Mouse (Mus musculus): ENCODE measurements around the gene Sun1. TPM values are rescaled to one million over a fixed set of nuclear protein-coding genes. Genes with fewer than 3 reads are reported as not detected.

Gene Sun1
- polyA plus RNA-seq, 1 experiment from 2014 or later = 42.1 TPM

- H3K27me3 ChIP-seq (replicated peaks) = no peaks in the 10 kb centered on the region
- ATAC-seq (ENCODE audit: low FRiP score) = no peak
- peaks cover 94% of the 10 kb centered on the region for H3K36me3 ChIP-seq
- H3K27ac ChIP-seq (replicated peaks) = no peak overlapping the region
- no peak overlapping the region for H3K4me2 ChIP-seq
- WGBS = 96% methylated on average over 3 of the region's 3 CpGs
- no peaks in the 10 kb centered on the region for H3K9me3 ChIP-seq (replicated peaks)
- no peak overlapping the region for H3K4me3 ChIP-seq (replicated peaks)
- H3K4me1 ChIP-seq = no peaks in the 10 kb centered on the region
- H3K9ac ChIP-seq (replicated peaks) = no peak overlapping the region
Measured at GRCm38 (mm10) chr5:139229716-139230115, 29.3 kb downstream of the Sun1 start.

GRCm38 (mm10) chr5:139232083-139232482 is 31.6 kb downstream of the Sun1 start:
- Histone ChIP-seq H3K27ac (replicated peaks) (no peak overlapping the region), H3K4me3 (replicated peaks) (no peak overlapping the region), H3K9me3 (replicated peaks) (no peaks in the 10 kb centered on the region), H3K36me3 (peaks cover 95% of the 10 kb centered on the region), H3K4me1 (no peaks in the 10 kb centered on the region), H3K9ac (replicated peaks) (no peak overlapping the region), H3K27me3 (replicated peaks) (no peaks in the 10 kb centered on the region), H3K4me2 (no peak overlapping the region)
- no peak for ATAC-seq (ENCODE audit: low FRiP score)
- WGBS = 90% methylated on average over 3 of the region's 3 CpGs

GRCm38 (mm10) chr5:139234423-139234822 is 34.0 kb downstream of the Sun1 start:
- Histone ChIP-seq H3K9ac (replicated peaks) (no peak overlapping the region), H3K36me3 (peaks cover 96% of the 10 kb centered on the region), H3K4me2 (no peak overlapping the region), H3K27ac (replicated peaks) (no peak overlapping the region), H3K4me1 (no peaks in the 10 kb centered on the region), H3K9me3 (replicated peaks) (no peaks in the 10 kb centered on the region), H3K4me3 (replicated peaks) (no peak overlapping the region), H3K27me3 (replicated peaks) (no peaks in the 10 kb centered on the region)
- ATAC-seq (ENCODE audit: low FRiP score) = no peak
- 97% methylated on average over 4 of the region's 4 CpGs for WGBS

GRCm38 (mm10) chr5:139237436-139237835 is 37.0 kb downstream of the Sun1 start:
- Histone ChIP-seq H3K4me3 (replicated peaks) (no peak overlapping the region), H3K36me3 (peaks cover 98% of the 10 kb centered on the region), H3K27ac (replicated peaks) (no peak overlapping the region), H3K9ac (replicated peaks) (no peak overlapping the region), H3K4me1 (no peaks in the 10 kb centered on the region), H3K9me3 (replicated peaks) (no peaks in the 10 kb centered on the region), H3K4me2 (no peak overlapping the region), H3K27me3 (replicated peaks) (no peaks in the 10 kb centered on the region)
- no peak for ATAC-seq (ENCODE audit: low FRiP score)
- 95% methylated on average over 4 of the region's 4 CpGs for WGBS

GRCm38 (mm10) chr5:139241022-139241761 is 40.8 kb downstream of the Sun1 start:
- H3K36me3 ChIP-seq = peaks cover 99% of the 10 kb centered on the region
- no peaks in the 10 kb centered on the region for H3K9me3 ChIP-seq (replicated peaks)
- no peak overlapping the region for H3K4me3 ChIP-seq (replicated peaks)
- ATAC-seq (ENCODE audit: low FRiP score) = no peak
- H3K27me3 ChIP-seq (replicated peaks) = no peaks in the 10 kb centered on the region
- H3K4me2 ChIP-seq = no peak overlapping the region
- H3K9ac ChIP-seq (replicated peaks) = no peak overlapping the region
- WGBS = 90% methylated on average over 15 of the region's 15 CpGs
- H3K27ac ChIP-seq (replicated peaks) = no peak overlapping the region
- no peaks in the 10 kb centered on the region for H3K4me1 ChIP-seq

- H3K4me2 ChIP-seq = no peak overlapping the region
- no peak overlapping the region for H3K9ac ChIP-seq (replicated peaks)
- H3K4me3 ChIP-seq (replicated peaks) = no peak overlapping the region
- no peak for ATAC-seq (ENCODE audit: low FRiP score)
- WGBS = 58% methylated on average over 1 of the region's 1 CpGs
- peaks cover 99% of the 10 kb centered on the region for H3K36me3 ChIP-seq
- no peaks in the 10 kb centered on the region for H3K9me3 ChIP-seq (replicated peaks)
- H3K27me3 ChIP-seq (replicated peaks) = no peaks in the 10 kb centered on the region
- H3K4me1 ChIP-seq = no peaks in the 10 kb centered on the region
- no peak overlapping the region for H3K27ac ChIP-seq (replicated peaks)
Measured at GRCm38 (mm10) chr5:139243384-139243783, 42.9 kb downstream of the Sun1 start.

GRCm38 (mm10) chr5:139247767-139248166 is 47.3 kb downstream of the Sun1 start:
- ATAC-seq (ENCODE audit: low FRiP score) = no peak
- no peaks in the 10 kb centered on the region for H3K9me3 ChIP-seq (replicated peaks)
- no peak overlapping the region for H3K4me2 ChIP-seq
- WGBS = 87% methylated on average over 3 of the region's 3 CpGs
- H3K4me1 ChIP-seq = peaks cover 7% of the 10 kb centered on the region; the same call in 1 of the 2 replicates
- H3K27ac ChIP-seq (replicated peaks) = no peak overlapping the region
- peaks cover 78% of the 10 kb centered on the region for H3K36me3 ChIP-seq
- H3K27me3 ChIP-seq (replicated peaks) = no peaks in the 10 kb centered on the region
- H3K9ac ChIP-seq (replicated peaks) = no peak overlapping the region
- no peak overlapping the region for H3K4me3 ChIP-seq (replicated peaks)

- 75% methylated on average over 3 of the region's 3 CpGs for WGBS
- Histone ChIP-seq H3K9ac (replicated peaks) (no peak overlapping the region), H3K27me3 (replicated peaks) (no peaks in the 10 kb centered on the region), H3K4me3 (replicated peaks) (no peak overlapping the region), H3K27ac (replicated peaks) (no peak overlapping the region), H3K9me3 (replicated peaks) (no peaks in the 10 kb centered on the region), H3K4me1 (peaks cover 15% of the 10 kb centered on the region), H3K36me3 (peaks cover 68% of the 10 kb centered on the region), H3K4me2 (no peak overlapping the region)
- ATAC-seq (ENCODE audit: low FRiP score) = no peak
Measured at GRCm38 (mm10) chr5:139248846-139249245, 48.4 kb downstream of the Sun1 start.

GRCm38 (mm10) chr5:139251279-139251678 is 50.8 kb downstream of the Sun1 start:
- peak overlapping the region; percentile 56 for H3K9ac ChIP-seq (replicated peaks)
- H3K4me3 ChIP-seq (replicated peaks) = no peak overlapping the region
- H3K27me3 ChIP-seq (replicated peaks) = no peaks in the 10 kb centered on the region
- 89% methylated on average over 7 of the region's 7 CpGs for WGBS
- H3K4me1 ChIP-seq = peaks cover 38% of the 10 kb centered on the region
- peak overlapping the region; percentile 72 for H3K4me2 ChIP-seq
- H3K36me3 ChIP-seq = peaks cover 43% of the 10 kb centered on the region
- no peaks in the 10 kb centered on the region for H3K9me3 ChIP-seq (replicated peaks)
- ATAC-seq (ENCODE audit: low FRiP score) = no peak
- peak overlapping the region; percentile 83 for H3K27ac ChIP-seq (replicated peaks)

GRCm38 (mm10) chr5:139251736-139252080 is 51.3 kb downstream of the Sun1 start:
- Histone ChIP-seq H3K36me3 (peaks cover 39% of the 10 kb centered on the region), H3K4me3 (replicated peaks) (peak overlapping the region; percentile 90), H3K4me2 (peak overlapping the region; percentile 72), H3K27ac (replicated peaks) (peak overlapping the region; percentile 83), H3K9ac (replicated peaks) (peak overlapping the region; percentile 56), H3K27me3 (replicated peaks) (no peaks in the 10 kb centered on the region), H3K9me3 (replicated peaks) (no peaks in the 10 kb centered on the region), H3K4me1 (peaks cover 38% of the 10 kb centered on the region)
- under 1% methylated on average over 8 of the region's 8 CpGs for WGBS
- ATAC-seq (ENCODE audit: low FRiP score) = peak; percentile 22

GRCm38 (mm10) chr5:139252081-139252909 is 51.9 kb downstream of the Sun1 start, which contains the start of gene Get4:
Get4 (plus strand) TSS chr5:139252324.
- Histone ChIP-seq H3K4me1 (peaks cover 41% of the 10 kb centered on the region), H3K9me3 (replicated peaks) (no peaks in the 10 kb centered on the region), H3K4me3 (replicated peaks) (peak within 1 kb of the TSS; percentile 90), H3K27me3 (replicated peaks) (no peaks in the 10 kb centered on the region), H3K27ac (replicated peaks) (peak within 1 kb of the TSS; percentile 95), H3K9ac (replicated peaks) (peak within 1 kb of the TSS; percentile 83), H3K36me3 (peaks cover 33% of the 10 kb centered on the region), H3K4me2 (peak within 1 kb of the TSS; percentile 72)
- ATAC-seq (ENCODE audit: low FRiP score) = peak; percentile 96
- WGBS = under 1% methylated on average over 82 of the region's 90 CpGs

- no peaks in the 10 kb centered on the region for H3K27me3 ChIP-seq (replicated peaks)
- H3K4me2 ChIP-seq = peak overlapping the region; percentile 72
- H3K27ac ChIP-seq (replicated peaks) = peak overlapping the region; percentile 95
- peak overlapping the region; percentile 83 for H3K9ac ChIP-seq (replicated peaks)
- no peaks in the 10 kb centered on the region for H3K9me3 ChIP-seq (replicated peaks)
- H3K36me3 ChIP-seq = peaks cover 27% of the 10 kb centered on the region
- peak overlapping the region; percentile 90 for H3K4me3 ChIP-seq (replicated peaks)
- peaks cover 43% of the 10 kb centered on the region for H3K4me1 ChIP-seq
- no peak; the same call in none of the 2 replicates for ATAC-seq (ENCODE audit: low FRiP score)
- under 1% methylated on average over 7 of the region's 7 CpGs for WGBS
Measured at GRCm38 (mm10) chr5:139252910-139253245, 52.4 kb downstream of the Sun1 start.

Measured in neural tube, embryonic 15.5 days (tissue).